Mouse (Mus musculus) MEL (cell line): Measurements from ENCODE around the gene Gm45234. TPM values are rescaled to one million over a fixed set of nuclear protein-coding genes. Genes with fewer than 3 reads are reported as not detected.

Experiments
- DNase-seq: peaks from one replicate; pipeline ENCODE4 v3.0.0; 2011; ENCODE audit warnings: low read depth, low spot score
- H3K27ac ChIP-seq: 2 replicates; pipeline ENCODE4 v1.5.1; 2012; ENCODE audit warnings: low read depth, mild to moderate bottlenecking, control low read depth, low read length, moderate library complexity; ENCODE audit not compliant: control insufficient read depth
- H3K27me3 ChIP-seq, 2 experiments: fragments of 150-350 bp in 1 of 2; sonication (generic) in 1 of 2; 2 replicates each; pipeline ENCODE4 v1.6.1; 2012; ENCODE audit warnings: low read length in 2 of 2, mild to moderate bottlenecking in 2 of 2, improper control_type of control experiment in 1 of 2, moderate library complexity in 1 of 2; ENCODE audit not compliant: insufficient read depth in 2 of 2, control insufficient read depth in 1 of 2
- H3K36me3 ChIP-seq, 2 experiments: 2 replicates each; pipeline ENCODE4 v1.6.1; 2012 to 2014; ENCODE audit warnings: low read length in 2 of 2, improper control_type of control experiment in 1 of 2, inconsistent platforms in 1 of 2, mild to moderate bottlenecking in 1 of 2; ENCODE audit not compliant: insufficient read depth in 2 of 2, control insufficient read depth in 1 of 2
- H3K4me1 ChIP-seq, 2 experiments: fragments of 150-350 bp in 1 of 2; sonication (generic) in 1 of 2; 2 replicates each; pipeline ENCODE4 v1.6.1; 2012; ENCODE audit warnings: low read length in 2 of 2, improper control_type of control experiment in 1 of 2, mild to moderate bottlenecking in 1 of 2; ENCODE audit not compliant: insufficient read depth in 2 of 2, control insufficient read depth in 1 of 2
- H3K4me3 ChIP-seq, 2 experiments: fragments of 150-350 bp in 1 of 2; sonication (generic) in 1 of 2; 2 replicates each; pipeline ENCODE4 v1.5.1; 2012; ENCODE audit warnings: low read depth in 2 of 2, low read length in 2 of 2, mild to moderate bottlenecking in 2 of 2, moderate library complexity in 2 of 2, control low read depth in 1 of 2, improper control_type of control experiment in 1 of 2; ENCODE audit not compliant: control insufficient read depth in 1 of 2, insufficient read depth in 1 of 2
- H3K79me2 ChIP-seq: 2 replicates; pipeline ENCODE4 v1.6.1; 2012; ENCODE audit warnings: mild to moderate bottlenecking, low read length, moderate library complexity; ENCODE audit not compliant: control insufficient read depth, poor library complexity, insufficient read depth
- H3K9ac ChIP-seq: 2 replicates; pipeline ENCODE4 v1.6.1; 2012; ENCODE audit warnings: low read depth, mild to moderate bottlenecking, control low read depth, low read length, moderate library complexity; ENCODE audit not compliant: control insufficient read depth, poor library complexity, severe bottlenecking
- H3K9me3 ChIP-seq: fragments of 150-350 bp; sonication (generic); replicated peaks from 2 replicates; pipeline ENCODE4 v1.6.1; 2012; ENCODE audit warnings: mild to moderate bottlenecking, low read length, improper control_type of control experiment, moderate library complexity; ENCODE audit not compliant: insufficient read depth
- BHLHE40 ChIP-seq: IDR thresholded peaks from 2 replicates; pipeline ENCODE4 v1.6.1; 2012; ENCODE audit warnings: low read depth, mild to moderate bottlenecking, inconsistent platforms, low read length, improper control_type of control experiment, borderline replicate concordance
- CTCF ChIP-seq, 3 experiments: IDR thresholded peaks in 2 of 3; conservative IDR thresholded peaks in 1 of 3; 2 replicates each; pipeline ENCODE4 v1.5.1; 2011 to 2012; ENCODE audit warnings: low read length in 3 of 3, low read depth in 2 of 3, mild to moderate bottlenecking in 2 of 3, improper control_type of control experiment in 1 of 3, inconsistent platforms in 1 of 3, mixed read lengths in 1 of 3, moderate library complexity in 1 of 3; ENCODE audit not compliant: control insufficient read depth in 1 of 3, insufficient read depth in 1 of 3, poor library complexity in 1 of 3, severe bottlenecking in 1 of 3
- E2F4 ChIP-seq: IDR thresholded peaks from 2 replicates; pipeline ENCODE4 v1.6.1; 2011; ENCODE audit warnings: low read depth, low read length, improper control_type of control experiment, borderline replicate concordance
- ELF1 ChIP-seq: IDR thresholded peaks from 2 replicates; pipeline ENCODE4 v1.6.1; 2014; ENCODE audit warnings: low read depth, mild to moderate bottlenecking, inconsistent platforms, low read length, improper control_type of control experiment, moderate library complexity
- ETS1 ChIP-seq: IDR thresholded peaks from 2 replicates; pipeline ENCODE4 v1.6.1; 2012; ENCODE audit warnings: low read depth, mild to moderate bottlenecking, inconsistent platforms, low read length, improper control_type of control experiment, moderate library complexity
- JUND ChIP-seq: IDR thresholded peaks from 2 replicates; pipeline ENCODE4 v1.6.1; 2011; ENCODE audit warnings: low read depth, mild to moderate bottlenecking, improper control_type of control experiment, low read length
- MXI1 ChIP-seq: IDR thresholded peaks from 2 replicates; pipeline ENCODE4 v1.6.1; 2011; ENCODE audit warnings: mild to moderate bottlenecking, low read depth, low read length, improper control_type of control experiment
- MYB ChIP-seq: IDR thresholded peaks from 2 replicates; pipeline ENCODE4 v1.6.1; 2011; ENCODE audit warnings: mild to moderate bottlenecking, low read depth, low read length, improper control_type of control experiment
- MYC ChIP-seq: IDR thresholded peaks from 2 replicates; pipeline ENCODE4 v1.6.1; 2011; ENCODE audit warnings: low read depth, mild to moderate bottlenecking, low read length, improper control_type of control experiment, moderate library complexity
- NELFE ChIP-seq: IDR thresholded peaks from 2 replicates; pipeline ENCODE4 v1.6.1; 2011; ENCODE audit warnings: low read depth, low read length, improper control_type of control experiment
- POLR2A ChIP-seq, 2 experiments: IDR thresholded peaks; 2 replicates each; pipeline ENCODE4 v1.6.1; 2011 to 2012; ENCODE audit warnings: low read length in 2 of 2, mild to moderate bottlenecking in 2 of 2, control low read depth in 1 of 2, improper control_type of control experiment in 1 of 2, low read depth in 1 of 2, moderate library complexity in 1 of 2; ENCODE audit not compliant: control insufficient read depth in 1 of 2, insufficient read depth in 1 of 2, poor library complexity in 1 of 2
- POLR2AphosphoS5 ChIP-seq: IDR thresholded peaks from 2 replicates; pipeline ENCODE4 v1.6.1; 2012; ENCODE audit warnings: low read depth, borderline replicate concordance, mild to moderate bottlenecking, inconsistent platforms, low read length, moderate library complexity, mixed read lengths
- RAD21 ChIP-seq: IDR thresholded peaks from 2 replicates; pipeline ENCODE4 v1.6.1; 2011; ENCODE audit warnings: mild to moderate bottlenecking, low read depth, low read length, improper control_type of control experiment
- RCOR1 ChIP-seq: IDR thresholded peaks from 2 replicates; pipeline ENCODE4 v1.6.1; 2012; ENCODE audit warnings: low read depth, mild to moderate bottlenecking, inconsistent platforms, low read length, improper control_type of control experiment
- TBP ChIP-seq: IDR thresholded peaks from 2 replicates; pipeline ENCODE4 v1.8.0; 2011; ENCODE audit warnings: low read depth, low read length, improper control_type of control experiment
- TCF12 ChIP-seq: IDR thresholded peaks from 2 replicates; pipeline ENCODE4 v1.6.1; 2014; ENCODE audit warnings: low read depth, mild to moderate bottlenecking, inconsistent platforms, low read length, improper control_type of control experiment, moderate library complexity
- UBTF ChIP-seq: IDR thresholded peaks from 2 replicates; pipeline ENCODE4 v1.6.1; 2012; ENCODE audit warnings: low read depth, mild to moderate bottlenecking, inconsistent platforms, low read length, improper control_type of control experiment, moderate library complexity, borderline replicate concordance; ENCODE audit not compliant: insufficient read depth
- USF2 ChIP-seq, 2 experiments: IDR thresholded peaks; 2 replicates each; pipeline ENCODE4 v1.6.1; 2011 to 2012; ENCODE audit warnings: improper control_type of control experiment in 2 of 2, low read length in 2 of 2, borderline replicate concordance in 1 of 2, inconsistent platforms in 1 of 2, low read depth in 1 of 2, mild to moderate bottlenecking in 1 of 2; ENCODE audit not compliant: insufficient read depth in 1 of 2
- ZKSCAN1 ChIP-seq: IDR thresholded peaks from 2 replicates; pipeline ENCODE4 v1.6.1; 2012; ENCODE audit warnings: low read depth, mild to moderate bottlenecking, inconsistent platforms, low read length, improper control_type of control experiment, moderate library complexity
- ZMIZ1 ChIP-seq: IDR thresholded peaks from 2 replicates; pipeline ENCODE4 v1.6.1; 2012; ENCODE audit warnings: low read depth, mild to moderate bottlenecking, inconsistent platforms, low read length, improper control_type of control experiment, moderate library complexity
- ZNF384 ChIP-seq: IDR thresholded peaks from 2 replicates; pipeline ENCODE4 v1.6.1; 2012; ENCODE audit warnings: low read depth, mild to moderate bottlenecking, inconsistent platforms, low read length, improper control_type of control experiment
- polyA plus RNA-seq, 2 experiments: library from polyadenylated mRNA; stranded (reverse) in 1 of 2; unstranded in 1 of 2; fragments of >175 nt in 1 of 2; fragments of >200 nt in 1 of 2; gene quantifications; 2 replicates each; pipeline versions ENCODE4 v1.2.1 to v1.2.4; 2012; ENCODE audit warnings: low replicate concordance in 2 of 2, low read depth in 1 of 2; ENCODE audit not compliant: insufficient read length in 2 of 2, insufficient read depth in 1 of 2, missing spikeins in 1 of 2
- total RNA-seq: library from RNA; depleted of rRNA; stranded (reverse); fragments of 300-350 nt; gene quantifications from 2 replicates; pipeline ENCODE4 v1.2.3, GENCODE M21; 2012

Gm45234 gene
- total and polyA plus RNA-seq, 3 experiments = 0.15 TPM; not detected in 2

GRCm38 (mm10) chr6:124698751-124699150, 57.1 kb downstream of the Gm45234 start:
- no peak overlapping the region for H3K27ac ChIP-seq

GRCm38 (mm10) chr6:124696441-124697150, 59.2 kb downstream of the Gm45234 start:
- no peak for DNase-seq
- H3K4me3 ChIP-seq = no peak overlapping the region
- H3K36me3 ChIP-seq = peaks cover 2 to 9% of the 10 kb centered on the region in 2 experiments; a peak in 3 of 4 replicates
- no peaks in the 10 kb centered on the region for H3K27me3 ChIP-seq
- H3K9ac ChIP-seq = no peak overlapping the region
- no peaks in the 10 kb centered on the region; the same call in 1 of the 2 replicates for H3K79me2 ChIP-seq
- peaks cover 0 to 2% of the 10 kb centered on the region in 2 experiments; a peak in 2 of 4 replicates for H3K4me1 ChIP-seq
- H3K9me3 ChIP-seq = no peaks in the 10 kb centered on the region
- no peak overlapping the region for H3K27ac ChIP-seq
- TF ChIP-seq BHLHE40 = no peak
- TF ChIP-seq RAD21 = no peak
- no peak for TF ChIP-seq ZNF384
- TF ChIP-seq USF2 (IDR thresholded peaks at IDR 0.05; ENCODE audit: borderline replicate concordance in 1 of 2, insufficient read depth in 1 of 2, low read depth in 1 of 2, low read length in 2 of 2) = no peak
- no peak for TF ChIP-seq MYB
- no peak for TF ChIP-seq ZMIZ1
- no peak for TF ChIP-seq MXI1
- no peak for TF ChIP-seq POLR2AphosphoS5
- TF ChIP-seq JUND = no peak
- TF ChIP-seq CTCF (IDR thresholded peaks at IDR 0.05 in 2 of 3, conservative IDR thresholded peaks at IDR 0.05 in 1 of 3; ENCODE audit: control insufficient read depth in 1 of 3, insufficient read depth in 1 of 3, low read depth in 2 of 3, low read length in 3 of 3, poor library complexity in 1 of 3, severe bottlenecking in 1 of 3) = no peak
- TF ChIP-seq UBTF = no peak
- no peak; a peak in 1 of 4 replicates for TF ChIP-seq POLR2A (IDR thresholded peaks at IDR 0.05; ENCODE audit: control insufficient read depth in 1 of 2, insufficient read depth in 1 of 2, low read depth in 1 of 2, low read length in 2 of 2, poor library complexity in 1 of 2)
- TF ChIP-seq RCOR1 = no peak

More at GRCm38 (mm10) chr6:124698751-124699150, 57.1 kb downstream of the Gm45234 start:
- no peaks in the 10 kb centered on the region; a peak in 1 of 4 replicates for H3K4me1 ChIP-seq
- H3K9ac ChIP-seq = no peak overlapping the region
- TF ChIP-seq ZNF384 = no peak
- no peak for TF ChIP-seq JUND
- no peak for TF ChIP-seq POLR2AphosphoS5
- no peak for TF ChIP-seq USF2 (IDR thresholded peaks at IDR 0.05; ENCODE audit: borderline replicate concordance in 1 of 2, insufficient read depth in 1 of 2, low read depth in 1 of 2, low read length in 2 of 2)
- TF ChIP-seq ELF1 = no peak
- no peak for TF ChIP-seq TBP
- TF ChIP-seq E2F4 = no peak
- no peak for TF ChIP-seq TCF12
- no peak for TF ChIP-seq ZKSCAN1
- TF ChIP-seq ETS1 = no peak
- TF ChIP-seq MYC = no peak
- TF ChIP-seq NELFE = no peak
- no peak overlapping the region for H3K4me3 ChIP-seq
- H3K79me2 ChIP-seq = no peaks in the 10 kb centered on the region; the same call in 1 of the 2 replicates
- no peaks in the 10 kb centered on the region for H3K27me3 ChIP-seq
- H3K36me3 ChIP-seq = peaks cover 8% of the 10 kb centered on the region in 2 experiments
- H3K9me3 ChIP-seq = no peaks in the 10 kb centered on the region
- DNase-seq = no peak
